Mouse (Mus musculus): ENCODE results near the gene Stx19.

The Stx19 gene

DNA sequence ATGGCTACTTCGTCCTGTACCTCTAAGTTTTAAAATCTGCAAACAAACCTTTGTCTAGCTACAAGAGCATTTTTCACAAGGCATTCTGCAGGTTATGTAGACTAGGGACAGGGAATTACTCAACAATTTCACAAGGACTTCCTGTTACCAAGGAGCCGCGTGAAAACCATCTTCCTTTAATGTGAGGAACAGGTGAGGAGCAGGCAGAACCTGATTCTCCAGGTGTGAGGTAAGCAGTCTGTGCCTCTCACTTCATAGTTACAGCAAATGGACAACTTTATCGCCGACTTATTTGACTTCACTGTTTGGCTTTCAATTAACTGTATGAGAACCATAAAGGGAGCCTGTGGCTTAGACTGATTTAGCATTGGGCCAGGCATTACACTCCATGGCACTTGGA, at the start of gene Stx19:
Gene Stx19 (plus strand): TSS at position 186 of the 400 bp plus-strand sequence.
- DNase-seq (ENCODE audit: low spot score), result no peak

DNA sequence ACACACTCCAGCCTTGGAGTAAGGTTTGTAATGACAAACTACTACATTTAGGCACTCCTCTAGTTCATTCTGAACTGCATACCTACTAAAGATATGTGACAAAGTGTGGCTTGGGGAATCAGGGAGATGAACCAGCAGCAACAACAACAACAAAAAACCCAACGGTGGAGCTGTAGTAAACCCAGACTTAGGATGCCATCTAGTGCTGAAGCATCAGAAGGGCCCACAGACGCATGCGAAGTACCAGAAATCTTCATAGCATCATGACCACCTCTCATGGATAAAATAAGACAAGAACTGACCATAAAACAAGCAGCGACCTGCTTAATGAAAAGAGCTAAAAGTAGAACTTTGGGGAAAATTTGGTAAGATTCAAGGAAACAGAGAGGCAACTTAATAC, 41.0 kb upstream of the Stx19 start:
- no peak for DNase-seq (ENCODE audit: low spot score)

DNA sequence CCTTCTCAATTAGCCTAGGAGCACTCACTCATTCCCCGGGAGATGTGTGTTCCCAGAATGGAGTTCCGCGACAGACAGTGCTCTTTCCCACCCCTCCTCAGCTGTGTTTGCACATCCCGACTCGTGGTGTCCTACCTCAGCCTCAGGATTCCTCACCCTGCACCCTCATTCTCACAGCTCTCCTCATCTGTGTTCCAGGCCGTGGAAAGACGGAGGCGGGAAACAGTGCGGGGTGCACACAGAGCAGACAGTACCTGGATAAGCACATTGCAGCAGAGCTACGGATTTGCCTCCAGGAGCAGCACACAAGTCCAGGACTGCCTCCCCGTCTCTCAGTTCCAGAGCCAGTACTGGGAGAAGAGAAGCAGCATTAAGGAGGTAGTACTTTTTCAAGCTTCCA, 38.4 kb upstream of the Stx19 start:
- DNase-seq (ENCODE audit: low spot score), result no peak

GRCm38 (mm10) chr16:62778282-62778681, 36.2 kb upstream of the Stx19 start:
- no peak for DNase-seq (ENCODE audit: low spot score)

- no peak for DNase-seq (ENCODE audit: low spot score)
Observed at GRCm38 (mm10) chr16:62782229-62782628, 32.2 kb upstream of the Stx19 start.

DNA sequence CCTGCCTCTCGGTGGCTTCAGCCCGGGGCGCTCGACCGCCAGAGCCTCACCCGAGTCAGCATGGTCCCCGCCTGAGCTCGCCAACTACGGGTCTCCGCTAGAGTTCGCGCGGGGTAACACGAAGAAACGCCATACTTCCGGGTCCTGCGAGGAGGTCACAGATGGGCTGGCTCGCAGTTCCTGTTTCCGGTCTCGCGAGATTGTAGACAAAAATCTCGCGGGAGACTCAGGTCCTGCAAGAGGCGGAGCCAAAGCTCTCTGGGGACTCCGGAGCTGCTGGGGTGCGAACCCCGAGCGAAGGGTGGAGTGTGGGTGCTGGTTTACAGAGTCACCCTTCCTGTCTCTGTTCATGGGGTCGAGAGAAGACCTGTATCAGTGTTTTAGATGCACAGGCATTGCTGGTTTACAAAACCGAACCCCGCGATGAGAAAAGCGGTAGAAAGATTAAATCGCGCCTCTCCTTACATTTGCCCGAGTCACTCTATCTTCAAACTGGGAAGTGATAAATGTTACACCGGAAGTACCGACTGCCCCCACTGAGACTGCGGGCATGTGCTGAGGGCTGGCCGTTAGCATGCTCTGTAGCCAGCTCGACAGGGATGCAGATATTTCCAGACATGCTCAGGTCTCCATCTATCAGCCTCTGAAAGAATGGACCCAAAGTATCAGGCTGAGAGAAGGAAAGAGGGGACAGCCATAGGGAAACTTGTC, 27.7 kb upstream of the Stx19 start, which contains the start of gene Nsun3:
Gene Nsun3 (minus strand): TSS at position 198 of the 711 bp plus-strand sequence.
- peak; percentile 84 for DNase-seq (ENCODE audit: low spot score)

DNA sequence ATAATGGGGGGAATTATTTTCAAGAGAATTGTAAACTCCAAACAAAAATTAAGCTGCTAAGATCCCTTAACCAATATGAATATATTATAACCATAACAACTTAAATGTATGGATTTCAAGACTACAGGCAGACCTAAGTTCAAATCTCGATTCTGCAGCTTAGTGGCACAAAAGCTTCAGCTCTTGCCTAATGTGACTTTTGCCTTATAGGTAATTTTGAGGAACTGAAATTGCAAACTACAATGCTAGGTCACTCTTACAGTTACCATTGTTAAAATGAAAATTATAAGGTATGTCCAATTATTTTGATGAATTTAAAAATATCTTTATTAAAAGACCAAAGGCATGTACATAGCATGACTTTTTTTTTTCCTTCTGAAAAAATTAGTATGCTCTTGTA, 17.9 kb upstream of the Stx19 start:
- no peak for DNase-seq (ENCODE audit: low spot score)

GRCm38 (mm10) chr16:62798808-62799207, 15.7 kb upstream of the Stx19 start:
- DNase-seq (ENCODE audit: low spot score), result no peak

GRCm38 (mm10) chr16:62799426-62799825, 15.1 kb upstream of the Stx19 start:
- no peak for DNase-seq (ENCODE audit: low spot score)

GRCm38 (mm10) chr16:62799839-62800238, 14.6 kb upstream of the Stx19 start:
- no peak for DNase-seq (ENCODE audit: low spot score)

DNA sequence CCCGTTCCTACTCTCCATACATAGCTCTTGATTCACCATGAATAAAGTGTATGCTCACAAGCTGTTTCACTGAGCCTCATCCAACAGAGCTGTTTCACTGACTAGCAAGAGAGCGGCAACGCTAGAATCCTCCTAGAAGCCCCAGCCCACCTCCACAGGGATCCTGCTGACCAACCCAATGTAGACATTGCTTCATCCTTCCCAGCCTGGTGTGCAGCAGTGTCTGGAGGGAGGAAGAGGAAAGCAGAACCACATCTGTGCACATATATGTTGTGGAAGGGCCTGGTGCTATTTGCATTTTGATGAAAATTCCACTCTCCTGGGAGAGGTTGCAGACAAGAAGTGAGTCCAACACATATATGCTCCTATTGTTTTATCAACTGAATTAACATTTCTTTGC, 9.9 kb upstream of the Stx19 start:
- DNase-seq (ENCODE audit: low spot score), result no peak

DNA sequence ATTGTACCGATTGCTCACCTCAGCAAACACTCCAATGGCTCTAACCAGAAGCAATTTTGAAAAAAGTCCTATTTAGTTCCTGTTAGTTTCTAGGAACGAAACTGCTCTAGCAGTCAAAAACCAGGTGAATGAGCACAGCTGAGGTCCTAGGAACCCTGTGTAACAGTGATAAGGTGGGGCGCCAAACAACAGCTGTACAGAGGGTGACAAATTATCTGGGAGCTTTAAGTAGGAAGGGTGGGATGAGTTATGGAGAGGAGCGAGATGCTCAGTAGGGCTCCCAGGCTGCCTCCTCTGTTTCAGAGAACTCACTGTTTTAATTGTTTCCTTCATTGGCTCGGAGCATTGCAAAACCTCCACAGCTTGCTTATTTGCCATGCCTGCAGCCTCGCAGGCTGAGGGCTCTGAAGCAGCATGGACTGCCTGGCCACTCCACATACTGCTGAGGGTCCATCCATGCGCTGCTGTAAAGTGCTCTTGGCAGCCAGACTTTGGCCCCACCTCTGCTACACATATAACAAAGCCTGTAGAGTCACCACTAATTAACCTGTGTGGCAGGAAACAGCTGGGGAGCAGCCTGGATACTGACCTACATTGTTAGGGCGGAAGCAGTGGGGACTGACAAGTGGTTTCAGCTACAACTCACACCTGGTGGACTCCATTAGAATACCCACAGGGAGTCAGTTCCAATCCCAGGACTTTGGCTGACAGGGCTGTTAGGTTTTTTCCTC, 7.1 kb upstream of the Stx19 start:
- no peak for DNase-seq (ENCODE audit: low spot score)

DNA sequence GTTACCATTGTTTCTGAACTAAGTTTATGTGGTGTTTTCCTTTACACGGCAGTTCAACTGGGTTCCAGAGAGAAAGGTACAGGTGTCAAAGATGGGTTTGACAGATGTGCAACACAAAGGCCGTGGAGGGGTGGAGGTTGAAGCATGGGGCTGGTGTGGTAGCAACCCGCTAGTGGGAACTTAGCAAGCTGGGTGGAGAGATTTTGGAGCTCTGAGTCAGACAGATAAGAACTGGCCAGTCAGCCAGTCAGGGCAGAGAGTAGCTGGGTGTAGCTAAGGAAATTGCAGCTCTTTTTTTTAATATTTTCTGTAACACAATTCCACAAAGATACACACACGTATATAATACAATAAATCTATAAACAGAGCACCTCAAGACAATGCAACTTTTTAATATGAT, 3.6 kb upstream of the Stx19 start:
- DNase-seq (ENCODE audit: low spot score), result no peak

DNA sequence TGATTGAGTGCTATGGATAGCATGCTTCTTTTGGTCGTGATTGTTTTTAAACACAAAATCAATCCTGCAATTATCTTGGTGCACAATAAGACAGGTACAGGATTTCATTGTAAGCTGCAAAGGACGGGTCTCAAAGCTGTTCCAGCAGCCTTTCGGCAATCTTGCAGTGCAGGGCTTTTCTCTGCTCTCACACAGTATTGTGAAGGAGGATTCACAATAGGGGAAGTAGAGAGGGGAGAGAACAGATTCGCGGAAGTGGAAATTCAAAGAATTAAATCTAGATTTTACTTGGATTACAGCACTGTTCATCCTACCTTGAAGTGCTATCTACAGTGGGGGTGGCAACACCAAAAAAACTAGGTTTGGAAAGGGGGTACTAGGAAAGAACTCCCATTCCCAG, 686 bp upstream of the Stx19 start:
- no peak for DNase-seq (ENCODE audit: low spot score)

DNA sequence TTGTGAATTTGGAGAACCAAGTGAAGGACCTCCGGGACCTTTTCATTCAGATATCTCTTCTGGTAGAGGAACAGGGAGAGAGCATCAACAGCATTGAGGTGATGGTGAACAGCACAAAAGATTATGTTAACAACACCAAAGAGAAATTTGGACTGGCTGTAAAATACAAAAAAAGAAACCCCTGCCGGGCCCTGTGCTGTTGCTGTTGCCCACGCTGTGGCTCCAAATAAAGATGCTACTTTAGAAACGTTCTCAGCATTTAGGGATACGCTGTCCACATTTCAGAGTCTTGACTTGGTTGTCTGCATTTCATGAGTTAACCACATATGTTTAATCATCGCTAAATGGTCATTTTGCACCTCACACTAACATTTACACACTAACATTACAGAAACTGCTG, 8.0 kb downstream of the Stx19 start:
- DNase-seq (ENCODE audit: low spot score), result no peak

DNA sequence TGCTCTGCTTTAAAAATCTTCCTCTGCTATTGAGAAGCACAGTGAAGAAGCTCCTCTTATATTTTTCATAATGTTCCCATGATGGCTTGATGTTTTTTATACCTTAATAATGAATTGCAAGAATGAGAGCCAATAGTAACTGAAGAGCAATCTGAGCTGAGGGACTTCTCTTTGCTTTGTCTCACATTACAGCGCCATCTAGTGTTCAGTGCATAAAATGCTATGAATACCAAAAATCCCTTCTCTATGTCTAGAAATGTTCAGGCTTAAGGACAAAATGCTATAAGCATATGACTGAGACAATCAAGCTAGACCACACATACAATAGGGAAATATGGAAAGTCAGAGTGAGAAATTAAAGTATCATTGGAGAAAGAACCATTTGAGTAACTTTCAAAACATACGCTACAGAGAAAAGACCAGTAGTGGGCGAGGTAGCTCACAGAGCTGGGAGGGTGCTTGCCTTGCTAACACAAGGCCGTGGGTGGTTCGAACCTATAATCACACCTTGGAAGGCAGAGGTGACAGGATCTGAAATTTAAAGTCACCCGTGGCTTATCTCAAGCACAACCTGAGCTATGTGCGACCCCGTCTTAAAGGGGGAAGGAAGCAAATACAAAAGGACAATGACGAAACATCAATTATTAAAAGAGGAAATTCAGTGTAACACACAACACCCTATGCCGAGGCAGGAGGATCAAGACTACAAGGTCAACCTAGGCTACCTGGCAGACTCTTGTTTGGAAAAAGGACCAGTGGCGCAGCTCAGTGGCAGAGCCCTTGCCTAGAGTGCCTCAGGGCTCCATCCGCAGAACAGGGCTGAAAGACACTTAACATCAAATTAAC, 11.9 kb downstream of the Stx19 start:
- no peak for DNase-seq (ENCODE audit: low spot score)

- no peak for DNase-seq (ENCODE audit: low spot score)
Observed at GRCm38 (mm10) chr16:62832027-62832426, 17.6 kb downstream of the Stx19 start.

DNA sequence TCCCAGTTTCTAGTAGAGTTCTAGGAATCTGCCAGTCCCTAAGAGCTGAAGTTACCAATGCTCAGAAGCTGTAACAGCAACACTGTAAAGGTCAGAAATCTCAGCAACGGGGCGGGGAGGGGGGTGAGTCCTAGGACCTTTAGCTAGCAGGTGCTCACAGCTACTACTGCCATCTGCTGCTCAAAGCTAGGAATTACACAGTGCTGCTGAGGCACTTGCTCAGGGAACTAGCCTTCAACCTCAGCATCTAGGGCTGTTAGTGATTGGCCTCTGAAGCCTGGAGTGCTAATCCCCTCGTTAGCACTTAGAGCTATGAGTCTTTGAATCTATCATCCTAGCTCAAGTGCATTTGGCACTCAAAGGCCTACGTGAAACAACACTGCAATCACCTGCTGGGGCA, 18.0 kb downstream of the Stx19 start:
- peak; percentile 21 for DNase-seq (ENCODE audit: low spot score)

GRCm38 (mm10) chr16:62834016-62834735, 19.7 kb downstream of the Stx19 start:
- DNase-seq (ENCODE audit: low spot score), result no peak

- DNase-seq (ENCODE audit: low spot score), result no peak
Observed at GRCm38 (mm10) chr16:62845341-62845740, 30.9 kb downstream of the Stx19 start.

- peak; percentile 86 for DNase-seq (ENCODE audit: low spot score)
Observed at GRCm38 (mm10) chr16:62846498-62847312, 32.2 kb downstream of the Stx19 start, which contains the start of gene Arl13b. Gene Arl13b (minus strand): TSS chr16:62847040.
